Mouse (Mus musculus) brain, embryonic 14.5 days (tissue): ENCODE results near the gene Tas1r3. TPM values are rescaled to one million over a fixed set of nuclear protein-coding genes. Genes with fewer than 3 reads are reported as not detected.

Source experiments
- DNase-seq: peaks from one replicate; pipeline ENCODE4 v3.0.0-alpha.2; 2011; ENCODE audit warnings: low read depth
- CTCF ChIP-seq: fragments of 200-500 bp; IDR thresholded peaks from 2 replicates; pipeline ENCODE4 v1.5.1; 2012; ENCODE audit warnings: inconsistent platforms, mild to moderate bottlenecking, moderate library complexity, borderline replicate concordance; ENCODE audit not compliant: insufficient read depth, insufficient read length; ENCODE audit errors: extremely low read depth
- POLR2A ChIP-seq: fragments of 200-500 bp; IDR thresholded peaks from 2 replicates; pipeline ENCODE4 v1.6.1; 2012; ENCODE audit warnings: mild to moderate bottlenecking, inconsistent platforms, borderline replicate concordance; ENCODE audit not compliant: poor library complexity, insufficient read depth, insufficient read length, severe bottlenecking; ENCODE audit errors: extremely low read depth
- polyA plus RNA-seq: library from polyadenylated mRNA; depleted of rRNA; stranded (reverse); fragments of >200 nt; gene quantifications from 2 replicates; pipeline ENCODE4 v1.2.3, GENCODE M21; 2012; rRNA removed

The Tas1r3 gene
- polyA plus RNA-seq, result 0.77 and 0.83 TPM in 2 replicates

GRCm38 (mm10) chr4:155863001-155863400, at the start of gene Tas1r3:
Tas1r3 (minus strand) TSS chr4:155863362.
- no peak for DNase-seq
- no peak for TF ChIP-seq POLR2A
- TF ChIP-seq CTCF, result no peak

GRCm38 (mm10) chr4:155908751-155909150, 45.6 kb upstream of the Tas1r3 start:
- no peak for DNase-seq
- TF ChIP-seq POLR2A (no peak), CTCF (no peak)

GRCm38 (mm10) chr4:155908281-155908680, 45.1 kb upstream of the Tas1r3 start:
- TF ChIP-seq CTCF (no peak), POLR2A (no peak)

GRCm38 (mm10) chr4:155907003-155907402, 43.8 kb upstream of the Tas1r3 start:
- no peak for DNase-seq
- TF ChIP-seq POLR2A, result no peak
- no peak for TF ChIP-seq CTCF

More at GRCm38 (mm10) chr4:155908281-155908680, 45.1 kb upstream of the Tas1r3 start:
- no peak for DNase-seq

GRCm38 (mm10) chr4:155906125-155906524, 43.0 kb upstream of the Tas1r3 start:
- no peak for DNase-seq
- TF ChIP-seq CTCF (no peak), POLR2A (no peak)

- TF ChIP-seq POLR2A, result no peak
- DNase-seq, result no peak
Observed at GRCm38 (mm10) chr4:155905634-155906033, 42.5 kb upstream of the Tas1r3 start.

- TF ChIP-seq CTCF, result peak; percentile 27; the same call in 1 of the 2 replicates
- no peak for TF ChIP-seq POLR2A
- DNase-seq, result peak; percentile 35
Observed at GRCm38 (mm10) chr4:155904318-155905102, 41.3 kb upstream of the Tas1r3 start.

GRCm38 (mm10) chr4:155903246-155903645, 40.1 kb upstream of the Tas1r3 start:
- no peak for DNase-seq
- no peak for TF ChIP-seq POLR2A
- TF ChIP-seq CTCF, result no peak

GRCm38 (mm10) chr4:155901205-155901604, 38.0 kb upstream of the Tas1r3 start:
- DNase-seq, result peak; percentile 37
- TF ChIP-seq CTCF (no peak), POLR2A (no peak)

- no peak for DNase-seq
- TF ChIP-seq POLR2A, result no peak
- TF ChIP-seq CTCF, result no peak
Observed at GRCm38 (mm10) chr4:155899355-155899754, 36.2 kb upstream of the Tas1r3 start.

- no peak for TF ChIP-seq CTCF
- no peak for TF ChIP-seq POLR2A
Observed at GRCm38 (mm10) chr4:155898318-155898717, 35.2 kb upstream of the Tas1r3 start.

GRCm38 (mm10) chr4:155896461-155896860, 33.3 kb upstream of the Tas1r3 start:
- no peak for DNase-seq
- TF ChIP-seq POLR2A, result no peak
- TF ChIP-seq CTCF, result no peak

More at GRCm38 (mm10) chr4:155898318-155898717, 35.2 kb upstream of the Tas1r3 start:
- no peak for DNase-seq
